Mouse (Mus musculus): ENCODE measurements around the gene Myof.

Gene Myof

DNA sequence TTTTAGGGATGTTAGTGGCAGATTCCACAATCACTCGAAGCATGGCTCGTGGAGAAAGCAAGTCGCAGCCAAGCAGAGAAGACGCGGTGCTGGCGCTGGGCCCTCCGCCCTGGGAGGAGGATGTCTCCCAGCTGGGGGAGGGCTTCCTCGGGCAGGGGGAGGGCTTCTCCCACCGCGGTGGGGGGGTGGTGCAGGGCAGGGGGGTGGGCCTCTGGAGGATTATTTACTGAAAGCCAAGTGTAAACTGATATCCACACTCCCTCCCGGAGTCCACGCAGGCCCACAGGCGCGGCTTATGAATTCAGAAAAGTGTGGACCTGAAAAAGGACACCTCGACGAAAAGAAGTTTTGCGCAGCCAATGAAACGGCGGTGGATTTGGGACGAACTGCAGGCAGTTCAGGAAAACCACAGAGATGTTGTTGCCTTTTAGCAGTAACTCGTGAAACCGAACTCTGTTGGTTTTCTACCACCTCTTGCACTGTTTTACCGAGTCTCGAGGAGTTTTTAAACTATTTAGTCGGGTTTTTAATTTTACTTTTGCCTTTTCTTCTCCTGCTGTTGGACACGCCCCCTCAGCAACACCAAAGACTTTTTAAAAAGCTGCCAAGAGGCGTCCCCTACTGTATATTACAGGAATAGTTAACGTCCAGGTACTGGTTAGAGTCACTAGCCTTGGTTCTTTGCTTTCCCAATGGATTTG, at the start of gene Myof:
Myof (minus strand) TSS at position 297 of the 701 bp plus-strand sequence.
- no peak for DNase-seq (ENCODE audit: low spot score)

GRCm38 (mm10) chr19:38091512-38091985, 48.2 kb upstream of the Myof start:
- no peak for DNase-seq (ENCODE audit: low spot score)

- DNase-seq (ENCODE audit: low spot score) = no peak
Observed at GRCm38 (mm10) chr19:38089358-38089757, 46.0 kb upstream of the Myof start.

GRCm38 (mm10) chr19:38086948-38087551, 43.7 kb upstream of the Myof start:
- DNase-seq (ENCODE audit: low spot score) = peak; percentile 18

DNA sequence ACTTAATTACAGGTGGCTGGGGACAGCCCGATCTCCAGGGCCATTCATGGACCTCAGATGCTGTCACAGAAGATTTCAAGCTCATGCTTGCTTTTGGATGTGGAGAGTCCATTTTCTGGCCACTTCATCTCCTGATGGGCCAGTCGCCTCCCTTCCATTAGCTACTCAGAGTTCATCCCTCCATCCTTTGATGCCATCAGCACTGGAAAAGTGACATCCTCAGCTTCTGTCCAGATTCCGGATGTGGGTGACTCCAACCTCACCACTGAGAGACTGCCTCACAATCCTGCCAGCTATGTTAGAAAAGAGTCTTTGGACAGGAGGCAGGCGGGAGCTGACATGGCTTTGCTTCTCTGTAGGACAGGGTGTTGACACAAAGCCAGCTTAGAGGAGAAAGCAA, 42.5 kb upstream of the Myof start:
- no peak for DNase-seq (ENCODE audit: low spot score)

DNA sequence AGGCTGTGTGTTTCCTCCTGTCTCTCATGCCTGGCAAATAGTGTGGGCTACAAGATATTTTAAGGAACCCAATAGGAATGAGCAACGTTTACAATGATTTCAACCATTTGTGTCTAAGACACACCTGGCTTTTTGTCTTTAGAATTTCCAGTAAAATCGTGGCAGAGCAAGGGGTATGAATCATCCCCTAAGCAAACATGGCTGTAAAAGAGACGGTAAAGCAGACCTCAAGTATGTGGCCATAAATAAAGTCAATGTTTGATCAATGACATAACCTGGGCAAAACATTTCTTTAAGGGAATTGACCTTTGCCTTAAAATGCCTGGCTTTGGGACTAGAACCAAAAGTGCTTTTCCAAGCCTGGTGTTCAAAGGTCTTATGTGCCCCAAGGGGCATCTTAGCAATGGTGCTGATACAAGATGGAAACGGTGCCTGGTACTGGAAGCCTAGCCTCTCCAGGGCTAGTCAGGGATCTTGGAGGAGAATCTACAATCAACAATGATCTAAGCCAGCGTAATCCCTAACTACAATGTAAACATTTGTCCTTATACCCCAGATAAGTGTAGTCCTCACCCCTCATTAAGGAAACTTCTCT, 39.7 kb upstream of the Myof start:
- no peak for DNase-seq (ENCODE audit: low spot score)

DNA sequence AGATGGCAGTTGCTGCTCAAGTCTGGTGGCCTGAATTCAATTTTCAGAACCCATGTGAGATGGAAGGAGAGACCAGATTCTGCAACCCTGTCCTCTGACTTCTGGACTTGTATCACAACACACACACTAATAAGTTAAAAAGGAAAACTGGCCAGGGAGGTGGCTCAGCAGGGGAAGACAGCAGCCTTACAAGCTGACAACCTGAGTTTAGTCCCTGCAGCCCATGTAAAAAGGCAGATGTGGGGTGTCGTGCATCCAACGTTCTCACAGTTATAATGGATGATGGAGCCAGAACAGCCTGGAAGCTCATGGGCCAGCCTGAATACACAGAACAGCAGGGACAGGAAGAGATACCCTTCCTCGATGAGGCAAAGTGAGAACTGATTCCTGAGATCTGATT, 38.0 kb upstream of the Myof start:
- DNase-seq (ENCODE audit: low spot score) = no peak

GRCm38 (mm10) chr19:38077851-38078540, 34.6 kb upstream of the Myof start:
- DNase-seq (ENCODE audit: low spot score) = no peak

- DNase-seq (ENCODE audit: low spot score) = no peak
Observed at GRCm38 (mm10) chr19:38076251-38076650, 32.9 kb upstream of the Myof start.

DNA sequence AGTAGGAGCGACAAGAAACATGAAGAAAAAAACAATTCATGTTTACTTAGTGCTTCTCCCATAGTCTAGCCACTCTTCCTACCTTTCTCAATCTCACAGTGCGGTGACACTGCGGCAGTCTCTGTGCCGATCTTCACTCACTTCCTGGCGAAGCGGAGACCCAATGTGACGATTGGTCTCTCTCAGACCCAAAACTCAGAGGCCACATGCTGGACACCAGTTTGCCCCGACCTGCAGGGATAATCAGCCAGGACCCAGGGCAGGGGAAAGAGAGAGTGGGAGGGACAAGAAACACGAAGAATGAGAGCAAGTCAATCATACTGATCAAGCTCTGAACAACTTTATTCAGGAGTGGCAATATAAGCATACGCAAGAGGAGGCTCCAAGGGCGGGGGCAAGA, 31.7 kb upstream of the Myof start:
- no peak for DNase-seq (ENCODE audit: low spot score)

- DNase-seq (ENCODE audit: low spot score) = no peak
Observed at GRCm38 (mm10) chr19:38073226-38073625, 29.8 kb upstream of the Myof start.

DNA sequence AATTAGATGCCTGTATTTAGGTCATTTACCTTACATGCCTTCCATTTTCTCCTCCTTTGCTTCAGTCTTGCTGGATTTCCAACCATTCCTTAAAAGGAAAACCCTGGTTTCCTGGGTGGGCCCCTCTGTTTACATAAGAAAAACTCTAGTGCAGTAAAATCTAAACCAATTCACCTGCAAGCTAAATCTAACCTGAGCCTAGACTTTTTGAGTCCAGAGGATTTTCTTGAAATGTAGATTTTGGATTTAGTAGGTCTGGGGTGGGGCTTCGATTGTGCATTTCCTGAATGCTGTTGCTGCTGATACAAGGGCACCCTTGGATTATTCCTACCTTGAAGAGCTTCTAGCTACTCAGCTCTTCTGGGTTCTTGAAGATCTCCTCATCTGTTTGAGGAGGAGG, 20.7 kb upstream of the Myof start:
- DNase-seq (ENCODE audit: low spot score) = no peak

- DNase-seq (ENCODE audit: low spot score) = no peak
Observed at GRCm38 (mm10) chr19:38063201-38063600, 19.8 kb upstream of the Myof start.

DNA sequence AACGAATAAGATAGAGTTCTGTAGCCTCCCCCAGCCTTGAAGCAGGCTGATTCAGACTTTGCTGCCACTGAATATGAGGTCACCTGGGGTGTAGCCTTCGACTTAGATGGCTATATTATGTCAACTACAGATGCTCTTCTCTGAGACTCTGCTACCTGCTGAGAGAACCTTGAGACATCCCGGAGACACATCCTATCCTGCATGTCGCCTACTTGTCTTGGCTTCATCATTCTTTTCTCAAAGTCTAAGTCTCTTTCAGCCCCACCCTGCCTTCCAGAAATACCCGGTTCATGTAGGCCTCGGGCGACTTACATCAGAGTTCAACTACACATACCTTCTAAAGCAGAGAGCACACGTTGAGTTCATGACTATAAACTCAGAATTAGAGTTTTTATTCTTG, 13.6 kb upstream of the Myof start:
- no peak for DNase-seq (ENCODE audit: low spot score)

DNA sequence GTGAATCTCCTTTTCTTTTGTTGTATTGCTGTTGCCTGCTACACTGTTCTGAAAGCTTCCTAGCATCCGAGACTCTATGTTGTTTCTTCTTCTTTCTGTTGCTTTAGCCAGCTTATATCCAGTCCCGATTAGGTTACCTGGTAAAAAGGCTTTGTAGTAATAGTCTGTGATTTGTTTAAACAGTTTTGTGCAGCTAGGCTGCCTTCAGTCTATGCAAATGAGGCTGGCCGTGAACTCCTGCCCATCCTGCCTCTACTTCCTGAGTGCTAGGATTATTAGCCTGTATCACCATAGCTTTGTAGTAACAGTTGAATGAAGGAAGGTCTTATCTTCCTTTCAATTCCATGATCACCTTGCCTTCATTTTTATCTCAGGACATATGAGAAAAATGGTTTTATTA, 12.9 kb upstream of the Myof start:
- no peak for DNase-seq (ENCODE audit: low spot score)

- DNase-seq (ENCODE audit: low spot score) = no peak
Observed at GRCm38 (mm10) chr19:38055798-38056197, 12.4 kb upstream of the Myof start.

- DNase-seq (ENCODE audit: low spot score) = peak; percentile 81
Observed at GRCm38 (mm10) chr19:38054720-38055192, 11.4 kb upstream of the Myof start, which contains the start of gene Cep55. TSS of gene Cep55 (plus strand) at chr19:38055011.

GRCm38 (mm10) chr19:38054149-38054719, 10.9 kb upstream of the Myof start:
- DNase-seq (ENCODE audit: low spot score) = no peak

DNA sequence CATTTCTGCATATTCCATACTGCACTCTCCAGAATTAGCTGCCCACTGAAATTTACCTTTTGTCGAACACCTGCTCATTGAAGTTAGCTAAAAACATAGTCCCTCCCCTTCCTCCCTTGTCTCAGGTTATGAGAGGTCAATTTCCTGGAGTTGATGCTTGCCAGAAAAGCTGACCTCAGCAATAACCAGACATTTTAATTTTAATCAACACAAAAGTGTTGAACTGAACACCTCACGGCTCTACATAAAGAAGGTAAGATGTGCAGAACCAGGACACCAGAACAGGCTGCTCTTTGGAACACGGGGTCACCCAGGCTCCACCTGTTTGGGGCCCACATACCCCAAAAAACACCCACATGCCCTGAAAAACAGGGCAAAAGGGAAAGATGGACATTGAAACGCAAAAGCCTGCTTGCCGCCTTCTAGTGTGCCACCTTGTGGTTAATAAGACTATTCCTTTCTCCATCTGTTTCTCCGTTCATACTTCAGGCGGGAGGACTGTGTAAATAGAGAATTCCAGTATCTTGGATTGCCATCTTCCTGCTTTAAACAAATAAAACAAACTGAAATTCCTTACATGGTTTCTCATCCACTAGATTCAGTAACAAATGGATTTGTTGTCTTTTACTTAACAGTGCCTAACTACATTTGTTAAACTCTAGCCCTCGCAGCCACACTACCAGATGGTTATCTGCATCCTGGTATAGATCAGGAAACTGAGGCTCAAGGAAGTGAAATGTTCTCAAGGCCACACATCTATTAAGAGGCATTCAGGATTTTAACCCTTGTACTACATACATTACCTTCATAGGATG, 10.1 kb upstream of the Myof start:
- DNase-seq (ENCODE audit: low spot score) = no peak

DNA sequence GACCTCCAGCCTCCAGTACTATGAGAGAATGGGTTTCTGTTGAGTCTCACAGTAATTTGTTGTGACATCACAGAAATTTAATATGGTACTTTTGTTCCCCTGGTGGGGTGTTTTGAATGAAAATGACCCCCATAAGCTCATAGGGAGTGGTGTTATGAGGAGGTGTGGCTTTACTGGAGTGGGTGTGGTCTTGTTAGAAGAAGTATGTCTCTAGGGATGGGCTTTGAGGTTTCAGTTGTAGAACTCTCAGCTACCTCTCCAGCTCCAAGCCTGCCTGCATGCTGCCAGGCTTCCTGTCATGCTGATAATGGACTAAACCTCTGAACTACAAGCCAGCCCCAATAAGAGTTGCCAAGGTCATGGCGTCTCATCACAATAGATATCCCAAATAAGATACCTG, 6.3 kb upstream of the Myof start:
- DNase-seq (ENCODE audit: low spot score) = no peak

- DNase-seq (ENCODE audit: low spot score) = no peak
Observed at GRCm38 (mm10) chr19:38045198-38045597, 1.8 kb upstream of the Myof start.
